Mouse (Mus musculus): ENCODE measurements around the gene Onecut1.

DNA sequence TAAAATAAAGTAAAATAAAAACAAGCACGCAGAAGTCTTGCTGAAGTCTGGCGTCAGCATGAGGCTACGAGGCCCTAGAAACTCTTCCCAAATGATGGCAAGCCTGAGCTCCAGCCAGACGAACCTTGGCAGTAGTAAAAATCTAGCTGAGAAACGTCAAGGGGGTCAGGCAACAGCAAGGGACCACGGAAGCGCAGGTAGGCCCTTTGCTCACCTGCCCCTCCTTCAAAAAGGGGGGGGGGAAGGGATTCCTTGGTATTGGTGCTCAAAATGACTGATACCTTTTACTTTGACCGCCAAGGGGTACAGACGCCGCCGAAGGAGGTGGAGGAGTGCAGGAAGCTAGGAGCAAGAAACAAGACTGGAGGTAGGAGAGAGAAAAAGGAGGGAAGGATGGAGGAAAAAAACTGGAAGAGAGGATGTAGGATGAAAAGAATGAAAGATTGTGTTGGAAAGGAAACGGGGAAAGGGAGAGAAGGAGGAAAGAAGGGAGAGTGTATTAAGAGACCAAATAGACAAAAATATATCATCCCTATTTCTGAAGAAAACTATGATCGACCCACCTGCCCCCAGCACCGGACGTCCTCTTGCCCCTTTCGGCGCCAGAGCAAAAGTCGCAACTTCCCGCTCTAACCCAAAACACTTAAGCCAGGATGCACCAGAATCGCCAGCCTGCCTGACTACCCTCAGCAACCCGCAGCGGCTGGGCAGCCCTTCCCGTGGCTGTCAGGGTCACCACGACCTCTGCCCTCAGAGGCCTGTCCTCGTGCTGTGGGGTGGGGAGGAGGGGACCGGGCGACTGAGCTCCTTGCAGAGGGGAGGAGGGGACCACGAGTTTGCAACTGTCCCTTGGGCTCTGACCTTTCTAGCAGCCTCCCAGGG, 8.3 kb upstream of the Onecut1 start:
- TF ChIP-seq SIN3A (IDR thresholded peaks at IDR 0.05; ENCODE audit: low read length) (no peak), GATA1 (IDR thresholded peaks at IDR 0.05; ENCODE audit: low read depth, low read length) (no peak), CTCF (IDR thresholded peaks at IDR 0.05 in 2 of 3, conservative IDR thresholded peaks at IDR 0.05 in 1 of 3; ENCODE audit: control insufficient read depth in 1 of 3, insufficient read depth in 1 of 3, low read depth in 2 of 3, low read length in 3 of 3, poor library complexity in 1 of 3, severe bottlenecking in 1 of 3) (no peak), RAD21 (IDR thresholded peaks at IDR 0.05; ENCODE audit: low read depth, low read length) (no peak), MAFK (IDR thresholded peaks at IDR 0.05; ENCODE audit: borderline replicate concordance, low read depth, low read length) (no peak), E2F4 (IDR thresholded peaks at IDR 0.05; ENCODE audit: borderline replicate concordance, low read depth, low read length) (no peak), EP300 (IDR thresholded peaks at IDR 0.05; ENCODE audit: low read depth in 1 of 2, low read length in 2 of 2) (no peak), MYB (IDR thresholded peaks at IDR 0.05; ENCODE audit: low read depth, low read length) (no peak), USF1 (IDR thresholded peaks at IDR 0.05; ENCODE audit: low read depth, low read length) (no peak), USF2 (IDR thresholded peaks at IDR 0.05; ENCODE audit: borderline replicate concordance in 1 of 2, insufficient read depth in 1 of 2, low read depth in 1 of 2, low read length in 2 of 2) (no peak), UBTF (IDR thresholded peaks at IDR 0.05; ENCODE audit: borderline replicate concordance, insufficient read depth, low read depth, low read length) (no peak), MXI1 (IDR thresholded peaks at IDR 0.05; ENCODE audit: low read depth, low read length) (no peak)

Data from MEL (cell line).